In the genomic region with DNA sequence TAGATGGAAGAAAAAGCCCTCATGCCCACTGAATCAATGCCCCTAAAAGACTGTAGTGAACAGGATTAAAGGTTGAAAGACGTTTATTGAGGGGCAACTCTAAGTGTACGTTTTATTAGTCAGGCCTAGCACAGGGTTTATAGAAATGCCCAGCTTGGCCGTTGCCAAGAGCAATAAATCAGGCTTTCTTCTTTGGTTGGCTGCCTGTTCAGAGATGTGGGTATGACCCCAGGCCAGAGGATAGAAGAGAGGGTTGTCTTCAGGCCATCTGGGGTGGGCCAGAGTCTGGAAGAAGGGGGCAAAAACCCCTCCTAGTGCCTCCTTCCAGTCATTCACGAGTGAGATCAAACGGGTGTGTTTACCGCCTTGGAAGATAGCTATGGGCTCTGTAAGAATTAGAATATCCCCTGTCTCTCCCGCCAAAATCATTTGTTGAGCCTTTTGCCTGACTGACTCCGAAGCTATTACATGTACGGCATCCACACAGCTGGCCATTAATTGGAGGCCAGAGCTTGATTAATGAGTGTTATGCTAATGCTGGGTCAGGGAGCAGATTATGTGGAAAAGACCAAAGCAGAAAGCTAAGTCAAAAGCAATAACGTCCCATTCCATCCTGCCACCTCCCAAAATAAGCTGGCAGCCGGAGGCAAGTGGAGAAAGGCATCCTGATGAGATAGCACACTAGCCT, we compare ENCODE assay signal across 24 mouse cellular contexts.
A peak's percentile ranks its signal among the peaks of the same experiment; 100 is the strongest.
DNase-seq lines count a peak whose midpoint lies in the region; ATAC-seq and TF ChIP-seq lines count a peak whose summit lies in the region.
"Had no signal": no experiment of that assay in that cellular context is flagged by ENCODE, and none has a peak within 500 bp of the region (broad histone marks: within the 10 kb centered on the region; RNA-seq: fewer than 3 reads in every experiment).

No protein-coding gene starts in this region.

- peak; percentile 5 for DNase-seq in hindbrain, embryonic 11.5 days (ENCODE audit: low spot score)
- no peak for DNase-seq in hindbrain, embryonic 14.5 days (ENCODE audit: low spot score)
- DNase-seq in midbrain, postnatal 0 days (ENCODE audit: low spot score), result peak; percentile 32
- no peak for DNase-seq in midbrain, embryonic 10.5 days (ENCODE audit: low spot score)
- no peak for DNase-seq in forebrain, embryonic 11.5 days (ENCODE audit: low spot score)
- no peak for DNase-seq in adrenal gland, postnatal 14 days
- DNase-seq in urinary bladder, postnatal 36 days (ENCODE audit: low spot score in 2 of 2), result no peak
- DNase-seq: adrenal gland, postnatal 25 days; cerebellum, adult 11 months; gastrocnemius, postnatal 14 days; heart, adult 18-20 months; heart, postnatal 14 days; kidney, postnatal 25 days; lung, postnatal 10 days; thymus, postnatal 14 days had no signal

- H3K36me3 ChIP-seq in hindbrain, embryonic 11.5 days (ENCODE audit: control insufficient read depth, insufficient read depth, low read length), result no peaks in the 10 kb centered on the region
- no peaks in the 10 kb centered on the region for H3K36me3 ChIP-seq in hindbrain, embryonic 14.5 days (replicated peaks; ENCODE audit: control insufficient read depth, insufficient read depth)
- no peaks in the 10 kb centered on the region for H3K36me3 ChIP-seq in midbrain, postnatal 0 days (ENCODE audit: insufficient read depth, low read length)
- H3K36me3 ChIP-seq in midbrain, embryonic 10.5 days, result no peaks in the 10 kb centered on the region
- H3K36me3 ChIP-seq in neural tube, embryonic 12.5 days, result no peaks in the 10 kb centered on the region
- no peaks in the 10 kb centered on the region for H3K36me3 ChIP-seq in forebrain, embryonic 11.5 days (ENCODE audit: control insufficient read depth, insufficient read depth, low read length)
- H3K36me3 ChIP-seq: embryonic facial prominence, embryonic 15.5 days; heart, embryonic 13.5 days; hindbrain, embryonic 13.5 days; liver, embryonic 12.5 days; midbrain, embryonic 13.5 days had no signal

- 52% methylated on average over 11 of the region's 11 CpGs for WGBS in hindbrain, embryonic 11.5 days
- 40% methylated on average over 11 of the region's 11 CpGs for WGBS in hindbrain, embryonic 14.5 days
- 54% methylated on average over 11 of the region's 11 CpGs for WGBS in midbrain, postnatal 0 days
- WGBS in midbrain, embryonic 10.5 days, result 79% methylated on average over 11 of the region's 11 CpGs
- 18% methylated on average over 11 of the region's 11 CpGs for WGBS in neural tube, embryonic 12.5 days
- WGBS in forebrain, embryonic 11.5 days, result 55% methylated on average over 11 of the region's 11 CpGs

- ATAC-seq in hindbrain, embryonic 11.5 days (ENCODE audit: low FRiP score), result no peak
- ATAC-seq in hindbrain, embryonic 14.5 days (ENCODE audit: low FRiP score), result no peak
- ATAC-seq in midbrain, postnatal 0 days (ENCODE audit: low FRiP score), result no peak
- ATAC-seq in neural tube, embryonic 12.5 days (ENCODE audit: low FRiP score, low read depth), result peak; percentile 75
- ATAC-seq in forebrain, embryonic 11.5 days (replicated peaks; ENCODE audit: low FRiP score), result no peak
- ATAC-seq: forebrain, embryonic 16.5 days; intestine, postnatal 0 days; liver, embryonic 12.5 days; midbrain, embryonic 13.5 days had no signal

- no peaks in the 10 kb centered on the region for H3K27me3 ChIP-seq in hindbrain, embryonic 11.5 days (ENCODE audit: control insufficient read depth, insufficient read depth, low read length)
- H3K27me3 ChIP-seq in hindbrain, embryonic 14.5 days (ENCODE audit: control insufficient read depth, insufficient read depth, low read length), result no peaks in the 10 kb centered on the region
- H3K27me3 ChIP-seq in midbrain, postnatal 0 days (ENCODE audit: insufficient read depth, low read length), result no peaks in the 10 kb centered on the region
- no peaks in the 10 kb centered on the region for H3K27me3 ChIP-seq in midbrain, embryonic 10.5 days (ENCODE audit: low read depth, poor library complexity, severe bottlenecking)
- H3K27me3 ChIP-seq in neural tube, embryonic 12.5 days (replicated peaks), result no peaks in the 10 kb centered on the region
- no peaks in the 10 kb centered on the region for H3K27me3 ChIP-seq in forebrain, embryonic 11.5 days (ENCODE audit: control insufficient read depth, insufficient read depth, low read length)
- H3K27me3 ChIP-seq: embryonic facial prominence, embryonic 15.5 days; heart, embryonic 13.5 days; hindbrain, embryonic 13.5 days; liver, embryonic 12.5 days; midbrain, embryonic 13.5 days had no signal

- H3K4me2 ChIP-seq in hindbrain, embryonic 11.5 days (replicated peaks; ENCODE audit: low read depth, low read length), result no peak overlapping the region
- H3K4me2 ChIP-seq in hindbrain, embryonic 14.5 days (replicated peaks), result no peak overlapping the region
- no peak overlapping the region for H3K4me2 ChIP-seq in midbrain, postnatal 0 days (ENCODE audit: low read depth, low read length, poor library complexity, severe bottlenecking)
- H3K4me2 ChIP-seq in neural tube, embryonic 12.5 days (replicated peaks), result no peak overlapping the region
- H3K4me2 ChIP-seq in forebrain, embryonic 11.5 days (ENCODE audit: low read depth, low read length, severe bottlenecking), result no peak overlapping the region
- H3K4me2 ChIP-seq: embryonic facial prominence, embryonic 15.5 days; heart, embryonic 13.5 days; hindbrain, embryonic 13.5 days; liver, embryonic 12.5 days; midbrain, embryonic 13.5 days had no signal

- H3K27ac ChIP-seq in hindbrain, embryonic 11.5 days (ENCODE audit: low read depth, low read length), result no peak overlapping the region
- H3K27ac ChIP-seq in hindbrain, embryonic 14.5 days, result no peak overlapping the region
- no peak overlapping the region for H3K27ac ChIP-seq in midbrain, postnatal 0 days (ENCODE audit: low read depth, low read length)
- H3K27ac ChIP-seq in midbrain, embryonic 10.5 days (replicated peaks), result no peak overlapping the region
- H3K27ac ChIP-seq in neural tube, embryonic 12.5 days, result no peak overlapping the region
- H3K27ac ChIP-seq in forebrain, embryonic 11.5 days (ENCODE audit: low read depth, low read length), result no peak overlapping the region
- H3K27ac ChIP-seq: embryonic facial prominence, embryonic 15.5 days; heart, embryonic 13.5 days; hindbrain, embryonic 13.5 days; layer of hippocampus, adult 2 months; liver, embryonic 12.5 days; midbrain, embryonic 13.5 days had no signal

- no peak overlapping the region for H3K9ac ChIP-seq in hindbrain, embryonic 11.5 days (ENCODE audit: low read depth, low read length)
- H3K9ac ChIP-seq in hindbrain, embryonic 14.5 days, result no peak overlapping the region
- no peak overlapping the region for H3K9ac ChIP-seq in midbrain, postnatal 0 days (replicated peaks; ENCODE audit: low read length, poor library complexity, severe bottlenecking)
- no peak overlapping the region for H3K9ac ChIP-seq in neural tube, embryonic 12.5 days
- no peak overlapping the region for H3K9ac ChIP-seq in forebrain, embryonic 11.5 days (ENCODE audit: low read length)
- H3K9ac ChIP-seq: embryonic facial prominence, embryonic 15.5 days; heart, embryonic 13.5 days; hindbrain, embryonic 13.5 days; liver, embryonic 12.5 days; midbrain, embryonic 13.5 days had no signal

- no peak overlapping the region for H3K4me3 ChIP-seq in hindbrain, embryonic 11.5 days (ENCODE audit: low read depth, low read length)
- H3K4me3 ChIP-seq in hindbrain, embryonic 14.5 days (replicated peaks; ENCODE audit: low read length), result no peak overlapping the region
- no peak overlapping the region for H3K4me3 ChIP-seq in midbrain, postnatal 0 days (ENCODE audit: low read depth, low read length)
- H3K4me3 ChIP-seq in midbrain, embryonic 10.5 days, result no peak overlapping the region
- no peak overlapping the region for H3K4me3 ChIP-seq in neural tube, embryonic 12.5 days
- H3K4me3 ChIP-seq in forebrain, embryonic 11.5 days (ENCODE audit: low read depth, low read length), result no peak overlapping the region
- H3K4me3 ChIP-seq: embryonic facial prominence, embryonic 15.5 days; heart, embryonic 13.5 days; hindbrain, embryonic 13.5 days; layer of hippocampus, adult 2 months; liver, embryonic 12.5 days; midbrain, embryonic 13.5 days had no signal

- no peaks in the 10 kb centered on the region for H3K4me1 ChIP-seq in hindbrain, embryonic 11.5 days (replicated peaks; ENCODE audit: control insufficient read depth, insufficient read depth, low read length)
- H3K4me1 ChIP-seq in hindbrain, embryonic 14.5 days (replicated peaks; ENCODE audit: control insufficient read depth, insufficient read depth, low read length), result peaks cover 4% of the 10 kb centered on the region; the same call in 1 of the 2 replicates
- H3K4me1 ChIP-seq in midbrain, postnatal 0 days (ENCODE audit: insufficient read depth, low read length), result no peaks in the 10 kb centered on the region
- H3K4me1 ChIP-seq in midbrain, embryonic 10.5 days, result peaks cover 6% of the 10 kb centered on the region; the same call in 1 of the 2 replicates
- H3K4me1 ChIP-seq in neural tube, embryonic 12.5 days, result peaks cover 15% of the 10 kb centered on the region
- H3K4me1 ChIP-seq in forebrain, embryonic 11.5 days (replicated peaks; ENCODE audit: control insufficient read depth, insufficient read depth, low read length), result no peaks in the 10 kb centered on the region
- H3K4me1 ChIP-seq: embryonic facial prominence, embryonic 15.5 days; liver, embryonic 12.5 days; midbrain, embryonic 13.5 days had no signal

- no peak for TF ChIP-seq CTCF in midbrain, postnatal 0 days (IDR thresholded peaks at IDR 0.05)

- H3K9me3 ChIP-seq in hindbrain, embryonic 11.5 days (ENCODE audit: control insufficient read depth, low read length), result no peaks in the 10 kb centered on the region
- H3K9me3 ChIP-seq in hindbrain, embryonic 14.5 days (ENCODE audit: control insufficient read depth, low read length), result no peaks in the 10 kb centered on the region
- no peaks in the 10 kb centered on the region for H3K9me3 ChIP-seq in midbrain, postnatal 0 days (ENCODE audit: low read length)
- H3K9me3 ChIP-seq in midbrain, embryonic 10.5 days (replicated peaks), result no peaks in the 10 kb centered on the region
- no peaks in the 10 kb centered on the region for H3K9me3 ChIP-seq in neural tube, embryonic 12.5 days
- no peaks in the 10 kb centered on the region for H3K9me3 ChIP-seq in forebrain, embryonic 11.5 days (ENCODE audit: control insufficient read depth, low read length)
- H3K9me3 ChIP-seq: embryonic facial prominence, embryonic 15.5 days; heart, embryonic 13.5 days; hindbrain, embryonic 13.5 days; liver, embryonic 12.5 days; midbrain, embryonic 13.5 days had no signal

Comparison
In these comparisons a context has a peak if more than half of its experiments do, and no peak if none do; other contexts are left out.
1. DNase-seq: peak in hindbrain, embryonic 11.5 days (single experiment) and midbrain, postnatal 0 days (single experiment); none in hindbrain, embryonic 14.5 days (single experiment), midbrain, embryonic 10.5 days (single experiment), forebrain, embryonic 11.5 days (single experiment), adrenal gland, postnatal 14 days (single experiment) and urinary bladder, postnatal 36 days (0 of 2).